In the genomic region with DNA sequence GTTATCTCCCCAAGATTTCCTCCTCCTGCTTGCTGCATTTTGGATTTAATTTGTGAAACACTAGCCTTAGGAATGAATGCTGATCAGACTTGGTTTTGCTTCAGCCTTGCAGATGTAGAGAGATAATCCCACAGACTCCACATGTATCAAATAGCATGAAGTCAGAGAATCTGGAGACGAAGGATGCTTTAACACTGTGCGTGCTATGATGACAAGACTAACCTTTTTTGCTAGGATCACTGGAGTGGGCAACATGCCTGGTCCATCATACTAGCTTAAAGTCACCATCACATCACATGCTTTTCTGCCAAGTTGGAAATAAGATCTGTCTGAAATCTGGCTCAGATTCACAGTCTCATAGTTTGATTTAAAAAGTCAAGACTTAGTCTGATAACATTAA, we compare ENCODE assay signal across 25 mouse cellular contexts.
"Had no signal": no experiment of that assay in that cellular context is flagged by ENCODE, and none has a peak within 500 bp of the region (broad histone marks: within the 10 kb centered on the region; RNA-seq: fewer than 3 reads in every experiment).

No protein-coding gene starts in this region.

- H3K27ac ChIP-seq: heart, embryonic 15.5 days; hindbrain, embryonic 12.5 days; hindbrain, embryonic 14.5 days; layer of hippocampus, adult 2 months; limb, embryonic 12.5 days; limb, embryonic 15.5 days; liver, embryonic 12.5 days; liver, embryonic 14.5 days had no signal

- H3K4me1 ChIP-seq: limb, embryonic 15.5 days had no signal

- H3K36me3 ChIP-seq: heart, embryonic 15.5 days; hindbrain, embryonic 10.5 days; limb, embryonic 15.5 days; liver, embryonic 12.5 days had no signal

- DNase-seq: gastrocnemius, adult 2 months; gastrocnemius, postnatal 10 days; gastrocnemius, postnatal 25 days; heart, adult 18-20 months; heart, postnatal 4 days; kidney, adult 18-20 months; kidney, adult 8-10 months; kidney, postnatal 10 days; kidney, postnatal 25 days; kidney, postnatal 4 days; left cerebral cortex, postnatal 4 days; lung, adult 18-20 months had no signal

- H3K4me3 ChIP-seq: gastrocnemius, adult 2 months; heart, embryonic 15.5 days; hindbrain, embryonic 10.5 days; hindbrain, embryonic 12.5 days; layer of hippocampus, adult 2 months; limb, embryonic 12.5 days; limb, embryonic 15.5 days; liver, embryonic 12.5 days had no signal

- H3K4me2 ChIP-seq: heart, embryonic 11.5 days; heart, embryonic 15.5 days; hindbrain, embryonic 12.5 days; hindbrain, embryonic 14.5 days; limb, embryonic 12.5 days; limb, embryonic 15.5 days; liver, embryonic 12.5 days had no signal

- ATAC-seq: hindbrain, embryonic 16.5 days; inflammation-experienced regulatory T-cells, adult 6 months; intestine, postnatal 0 days; liver, embryonic 12.5 days had no signal

- H3K9ac ChIP-seq: heart, embryonic 15.5 days; hindbrain, embryonic 12.5 days; hindbrain, embryonic 14.5 days; limb, embryonic 12.5 days; limb, embryonic 15.5 days; liver, embryonic 12.5 days; liver, embryonic 14.5 days had no signal

- H3K27me3 ChIP-seq: heart, embryonic 15.5 days; hindbrain, embryonic 12.5 days; limb, embryonic 12.5 days; limb, embryonic 15.5 days; liver, embryonic 12.5 days had no signal

- H3K9me3 ChIP-seq: heart, embryonic 15.5 days; hindbrain, embryonic 10.5 days; hindbrain, embryonic 12.5 days; limb, embryonic 12.5 days; limb, embryonic 15.5 days; liver, embryonic 12.5 days had no signal
